24 mouse cellular contexts compared by ENCODE assay signal in the genomic region with DNA sequence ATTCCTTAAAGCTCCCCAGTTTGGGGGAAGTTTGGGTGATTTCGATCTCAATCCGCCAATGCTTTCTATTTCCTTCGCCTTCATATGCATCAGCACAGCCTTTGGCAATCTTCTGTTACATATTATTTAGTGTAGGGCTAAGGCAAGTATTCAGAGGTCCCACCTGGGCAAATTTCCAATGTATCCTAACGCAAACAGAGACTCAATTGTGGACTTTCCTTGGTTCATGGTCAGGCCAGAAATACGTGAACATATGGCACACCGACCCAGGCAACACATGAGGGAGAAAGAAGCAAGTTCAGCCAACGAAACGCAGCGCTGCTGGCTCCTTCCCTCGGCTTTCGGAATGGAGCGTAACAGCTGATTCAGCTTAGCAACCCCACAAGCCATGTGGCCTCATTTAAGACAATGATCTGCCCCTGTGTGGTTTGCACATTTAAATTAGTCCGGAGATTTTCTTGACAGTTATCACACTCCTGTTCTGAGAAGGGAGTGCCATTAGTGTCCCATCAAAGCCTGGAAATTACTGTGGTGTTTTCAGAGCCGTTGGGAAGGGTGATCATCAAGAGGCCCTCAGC.
DNase-seq lines count a peak whose midpoint lies in the region; ATAC-seq and TF ChIP-seq lines count a peak whose summit lies in the region.
"Had no signal": no experiment of that assay in that cellular context is flagged by ENCODE, and none has a peak within 500 bp of the region (broad histone marks: within the 10 kb centered on the region; RNA-seq: fewer than 3 reads in every experiment).

No protein-coding gene starts in this region.

- H3K4me3 ChIP-seq in hindbrain, embryonic 14.5 days (replicated peaks; ENCODE audit: low read length), result no peak overlapping the region
- H3K4me3 ChIP-seq in hindbrain, embryonic 10.5 days, result no peak overlapping the region
- H3K4me3 ChIP-seq in midbrain, postnatal 0 days (ENCODE audit: low read depth, low read length), result no peak overlapping the region
- H3K4me3 ChIP-seq in midbrain, embryonic 15.5 days, result no peak overlapping the region
- H3K4me3 ChIP-seq in gastrocnemius, adult 2 months, result no peak overlapping the region
- H3K4me3 ChIP-seq: heart, embryonic 12.5 days; layer of hippocampus, adult 2 months; left cerebral cortex, adult 2 months; midbrain, embryonic 13.5 days; neural tube, embryonic 12.5 days had no signal

- no peak overlapping the region for H3K4me2 ChIP-seq in hindbrain, embryonic 14.5 days (replicated peaks)
- no peak overlapping the region for H3K4me2 ChIP-seq in midbrain, postnatal 0 days (ENCODE audit: low read depth, low read length, poor library complexity, severe bottlenecking)
- H3K4me2 ChIP-seq in midbrain, embryonic 15.5 days, result no peak overlapping the region
- H3K4me2 ChIP-seq: heart, embryonic 12.5 days; midbrain, embryonic 13.5 days; neural tube, embryonic 12.5 days had no signal

- no peaks in the 10 kb centered on the region for H3K36me3 ChIP-seq in hindbrain, embryonic 14.5 days (replicated peaks; ENCODE audit: control insufficient read depth, insufficient read depth)
- no peaks in the 10 kb centered on the region for H3K36me3 ChIP-seq in hindbrain, embryonic 10.5 days
- H3K36me3 ChIP-seq in midbrain, postnatal 0 days (ENCODE audit: insufficient read depth, low read length), result no peaks in the 10 kb centered on the region
- H3K36me3 ChIP-seq in midbrain, embryonic 15.5 days (replicated peaks), result no peaks in the 10 kb centered on the region
- H3K36me3 ChIP-seq: G1E; heart, embryonic 12.5 days; midbrain, embryonic 13.5 days; neural tube, embryonic 12.5 days had no signal

- H3K27ac ChIP-seq in hindbrain, embryonic 14.5 days, result no peak overlapping the region
- no peak overlapping the region for H3K27ac ChIP-seq in hindbrain, embryonic 10.5 days
- no peak overlapping the region for H3K27ac ChIP-seq in midbrain, postnatal 0 days (ENCODE audit: low read depth, low read length)
- H3K27ac ChIP-seq in midbrain, embryonic 15.5 days, result no peak overlapping the region
- H3K27ac ChIP-seq in gastrocnemius, adult 2 months, result no peak overlapping the region
- H3K27ac ChIP-seq: layer of hippocampus, adult 2 months; left cerebral cortex, adult 2 months; midbrain, embryonic 13.5 days; neural tube, embryonic 12.5 days had no signal

- DNase-seq in cerebellum, postnatal 10 days, result peak; percentile 65 to 79
- DNase-seq in cerebellum, postnatal 36 days, result no peak
- peak; percentile 38 for DNase-seq in hindbrain, embryonic 14.5 days (ENCODE audit: low spot score)
- DNase-seq in hindbrain, embryonic 10.5 days (ENCODE audit: low spot score), result no peak
- DNase-seq in midbrain, postnatal 0 days (ENCODE audit: low spot score), result peak; percentile 69
- peak; percentile 73 for DNase-seq in retina, embryonic 14.5 days (ENCODE audit: low spot score)
- no peak for DNase-seq in gastrocnemius, adult 2 months
- DNase-seq: cerebellum, adult 11-12 months; gastrocnemius, postnatal 36 days; heart, postnatal 36 days; kidney, postnatal 10 days; liver; lung, adult 18-20 months; lung, postnatal 4 days; right cerebral cortex, postnatal 25 days had no signal

- intact Hi-C loops in gastrocnemius, adult 2 months (cut with DNase I), result no loop called here

- no peaks in the 10 kb centered on the region for H3K9me3 ChIP-seq in hindbrain, embryonic 14.5 days (ENCODE audit: control insufficient read depth, low read length)
- no peaks in the 10 kb centered on the region for H3K9me3 ChIP-seq in hindbrain, embryonic 10.5 days
- H3K9me3 ChIP-seq in midbrain, postnatal 0 days (ENCODE audit: low read length), result no peaks in the 10 kb centered on the region
- no peaks in the 10 kb centered on the region for H3K9me3 ChIP-seq in midbrain, embryonic 15.5 days
- H3K9me3 ChIP-seq: midbrain, embryonic 13.5 days; neural tube, embryonic 12.5 days had no signal

- TF ChIP-seq CTCF in midbrain, postnatal 0 days (IDR thresholded peaks at IDR 0.05), result no peak
- TF ChIP-seq CTCF in gastrocnemius, adult 2 months (IDR thresholded peaks at IDR 0.05), result no peak

- peaks cover 20% of the 10 kb centered on the region for H3K4me1 ChIP-seq in hindbrain, embryonic 14.5 days (replicated peaks; ENCODE audit: control insufficient read depth, insufficient read depth, low read length)
- 0 out of 2 replicates have a peak, but pooled peaks cover 5% of the 10 kb centered on the region for H3K4me1 ChIP-seq in hindbrain, embryonic 10.5 days (replicated peaks)
- no peaks in the 10 kb centered on the region; the same call in 1 of the 2 replicates for H3K4me1 ChIP-seq in midbrain, postnatal 0 days (ENCODE audit: insufficient read depth, low read length)
- peaks cover 12% of the 10 kb centered on the region for H3K4me1 ChIP-seq in midbrain, embryonic 15.5 days
- H3K4me1 ChIP-seq: heart, embryonic 12.5 days had no signal

- WGBS in hindbrain, embryonic 14.5 days, result 52% methylated on average over 14 of the region's 14 CpGs
- WGBS in hindbrain, embryonic 10.5 days, result 87% methylated on average over 14 of the region's 14 CpGs
- 61% methylated on average over 14 of the region's 14 CpGs for WGBS in midbrain, postnatal 0 days
- WGBS in midbrain, embryonic 15.5 days, result 61% methylated on average over 14 of the region's 14 CpGs

- no peak overlapping the region for H3K9ac ChIP-seq in hindbrain, embryonic 14.5 days
- no peak overlapping the region; the same call in 1 of the 2 replicates for H3K9ac ChIP-seq in midbrain, postnatal 0 days (replicated peaks; ENCODE audit: low read length, poor library complexity, severe bottlenecking)
- no peak overlapping the region for H3K9ac ChIP-seq in midbrain, embryonic 15.5 days
- H3K9ac ChIP-seq: heart, embryonic 12.5 days; midbrain, embryonic 13.5 days; neural tube, embryonic 12.5 days had no signal

- H3K27me3 ChIP-seq in hindbrain, embryonic 14.5 days (ENCODE audit: control insufficient read depth, insufficient read depth, low read length), result no peaks in the 10 kb centered on the region
- H3K27me3 ChIP-seq in hindbrain, embryonic 10.5 days (ENCODE audit: insufficient read depth, poor library complexity, severe bottlenecking), result no peaks in the 10 kb centered on the region
- no peaks in the 10 kb centered on the region for H3K27me3 ChIP-seq in midbrain, postnatal 0 days (ENCODE audit: insufficient read depth, low read length)
- H3K27me3 ChIP-seq in midbrain, embryonic 15.5 days (replicated peaks), result no peaks in the 10 kb centered on the region
- H3K27me3 ChIP-seq: heart, embryonic 12.5 days; midbrain, embryonic 13.5 days; neural tube, embryonic 12.5 days had no signal

- ATAC-seq in hindbrain, embryonic 14.5 days (ENCODE audit: low FRiP score), result no peak
- no peak for ATAC-seq in midbrain, postnatal 0 days (ENCODE audit: low FRiP score)
- no peak for ATAC-seq in midbrain, embryonic 15.5 days (replicated peaks)
- ATAC-seq: CD4-positive, CD25-positive, alpha-beta regulatory T cell, adult 4 months; intestine, embryonic 16.5 days; midbrain, embryonic 13.5 days had no signal

Comparison
In these comparisons a context has a peak if more than half of its experiments do, and no peak if none do; other contexts are left out.
1. DNase-seq: peak in cerebellum, postnatal 10 days (2 of 2), hindbrain, embryonic 14.5 days (single experiment), midbrain, postnatal 0 days (single experiment) and retina, embryonic 14.5 days (single experiment); none in cerebellum, postnatal 36 days (0 of 2), hindbrain, embryonic 10.5 days (single experiment) and gastrocnemius, adult 2 months (single experiment).